Mouse (Mus musculus) intestine, embryonic 16.5 days (tissue): ENCODE measurements around the gene Kank4. TPM values are rescaled to one million over a fixed set of nuclear protein-coding genes. Genes with fewer than 3 reads are reported as not detected.

Experiments
- ATAC-seq: fragments of 200-750 bp; cut with Nextera tagmentation; 2 replicates; pipeline ENCODE4 v1.8.0; 2017; ENCODE audit warnings: moderate TSS enrichment, moderate library complexity
- H3K27ac ChIP-seq: fragments of 300-500 bp; sonication (generic); 2 replicates; pipeline ENCODE4 v1.5.1; 2014; ENCODE audit warnings: mild to moderate bottlenecking, low read length
- H3K27me3 ChIP-seq: fragments of 300-500 bp; sonication (generic); replicated peaks from 2 replicates; pipeline ENCODE4 v1.6.1; 2014; ENCODE audit warnings: low read length, control low read depth, mixed read lengths; ENCODE audit not compliant: control insufficient read depth, insufficient read depth
- H3K36me3 ChIP-seq: fragments of 300-500 bp; sonication (generic); 2 replicates; pipeline ENCODE4 v1.6.1; 2014; ENCODE audit warnings: low read length, control low read depth; ENCODE audit not compliant: control insufficient read depth, insufficient read depth
- H3K4me1 ChIP-seq: fragments of 300-500 bp; sonication (generic); 2 replicates; pipeline ENCODE4 v1.6.1; 2014; ENCODE audit warnings: low read length, control low read depth, mixed read lengths; ENCODE audit not compliant: control insufficient read depth, insufficient read depth
- H3K4me2 ChIP-seq: fragments of 300-500 bp; sonication (generic); 2 replicates; pipeline ENCODE4 v1.6.1; 2014; ENCODE audit warnings: low read depth, low read length, control low read depth
- H3K4me3 ChIP-seq: fragments of 300-500 bp; sonication (generic); 2 replicates; pipeline ENCODE4 v1.5.1; 2014; ENCODE audit warnings: mild to moderate bottlenecking, low read length
- H3K9ac ChIP-seq: fragments of 300-500 bp; sonication (generic); 2 replicates; pipeline ENCODE4 v1.6.1; 2014; ENCODE audit warnings: low read depth, low read length
- H3K9me3 ChIP-seq: fragments of 300-500 bp; sonication (generic); 2 replicates; pipeline ENCODE4 v1.6.1; 2016; ENCODE audit warnings: low read length, control low read depth; ENCODE audit not compliant: control insufficient read depth
- WGBS: fragments of 180-500 bp; shearing (Covaris S2); extraction: QIAGEN DNeasy Blood & Tissue Kit; methylation state at CpG from one replicate; pipeline ENCODE4 v1.1.7; 2014; 5-methylcytosine and 5-hydroxymethylcytosine counted together
- polyA plus RNA-seq: library from polyadenylated mRNA; unstranded; fragments of >200 nt; fragmentation: Nextera tagmentation; extraction: Ambion mirVana; gene quantifications from 2 replicates; pipeline ENCODE4 v1.2.1, GENCODE M21; 2015

The Kank4 gene
- polyA plus RNA-seq, 1 experiment from 2014 or later = 0.89 TPM

DNA sequence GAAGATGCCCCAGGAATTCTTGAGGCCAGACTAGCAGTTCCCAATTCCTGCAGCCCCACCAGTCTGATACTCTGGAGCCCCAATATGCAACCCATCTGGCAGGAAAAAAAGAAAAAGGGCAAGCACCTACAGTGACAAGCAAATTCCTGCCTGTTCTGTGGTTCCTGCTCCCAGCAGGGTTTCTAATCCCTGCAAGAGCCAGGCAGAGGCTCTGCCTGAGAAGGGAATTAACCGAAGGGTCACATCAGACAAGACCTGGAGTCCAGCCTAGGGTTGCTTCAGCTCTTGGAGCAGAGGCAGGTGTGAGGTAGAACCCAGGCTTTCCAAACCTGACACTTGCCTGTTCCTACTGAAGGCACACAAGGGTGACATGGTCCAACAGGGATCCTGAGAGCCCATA, 26.6 kb downstream of the Kank4 start:
- H3K4me2 ChIP-seq = no peak overlapping the region
- H3K27ac ChIP-seq = no peak overlapping the region
- no peaks in the 10 kb centered on the region for H3K27me3 ChIP-seq
- 65% methylated on average over 1 of the region's 1 CpGs for WGBS
- H3K4me3 ChIP-seq = no peak overlapping the region
- ATAC-seq = no peak
- no peaks in the 10 kb centered on the region for H3K4me1 ChIP-seq
- no peaks in the 10 kb centered on the region for H3K9me3 ChIP-seq
- no peak overlapping the region for H3K9ac ChIP-seq
- H3K36me3 ChIP-seq = no peaks in the 10 kb centered on the region

- H3K9ac ChIP-seq = peak overlapping the region; percentile 25; the same call in 1 of the 2 replicates
- H3K4me2 ChIP-seq = peak overlapping the region; percentile 38
- H3K4me3 ChIP-seq = peak overlapping the region; percentile 11; the same call in 1 of the 2 replicates
- no peaks in the 10 kb centered on the region for H3K27me3 ChIP-seq
- WGBS = 8% methylated on average over 10 of the region's 10 CpGs
- H3K27ac ChIP-seq = no peak overlapping the region
- ATAC-seq = 0 out of 2 replicates have a peak, but pooled peaks have one; percentile 48
- H3K4me1 ChIP-seq = no peaks in the 10 kb centered on the region
- no peaks in the 10 kb centered on the region for H3K9me3 ChIP-seq
- no peaks in the 10 kb centered on the region for H3K36me3 ChIP-seq
Measured at GRCm38 (mm10) chr4:98789861-98790311, 27.5 kb downstream of the Kank4 start.

DNA sequence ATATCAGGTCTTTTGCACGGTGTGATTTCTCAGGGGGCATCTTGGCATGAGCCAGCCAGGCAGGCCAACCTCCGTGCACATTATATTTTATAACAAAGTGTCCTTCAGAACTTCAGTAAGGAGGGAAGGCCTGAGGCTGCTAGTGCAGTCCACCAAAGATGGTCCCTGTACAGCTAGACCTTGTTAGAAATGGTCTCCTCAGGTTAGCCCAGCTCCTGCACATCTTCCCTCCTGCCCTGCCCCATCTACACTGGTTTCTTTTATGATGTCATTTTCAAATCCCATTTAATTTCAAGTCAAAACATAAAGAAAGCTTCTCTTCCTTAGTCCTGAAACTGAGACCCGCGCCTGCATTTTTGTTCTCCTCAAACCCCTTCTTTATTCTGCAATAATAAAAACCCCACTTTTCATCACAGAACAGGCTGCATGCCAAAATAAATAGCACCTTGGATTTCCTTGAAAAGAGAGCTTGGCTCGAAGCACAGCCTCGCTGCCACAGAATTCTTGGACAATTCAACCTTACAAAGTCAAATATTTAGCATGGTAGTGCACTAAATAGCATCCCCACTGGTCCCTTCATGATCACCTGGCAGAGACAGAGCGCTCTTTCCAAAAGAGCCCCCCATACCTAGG, 28.1 kb downstream of the Kank4 start:
- no peaks in the 10 kb centered on the region for H3K27me3 ChIP-seq
- no peaks in the 10 kb centered on the region for H3K36me3 ChIP-seq
- no peaks in the 10 kb centered on the region for H3K4me1 ChIP-seq
- ATAC-seq = no peak; the same call in 1 of the 2 replicates
- WGBS = 62% methylated on average over 7 of the region's 7 CpGs
- H3K27ac ChIP-seq = no peak overlapping the region
- H3K9me3 ChIP-seq = no peaks in the 10 kb centered on the region
- peak overlapping the region; percentile 38; the same call in 1 of the 2 replicates for H3K4me2 ChIP-seq
- 0 out of 2 replicates have a peak overlapping the region, but pooled peaks have one; percentile 11 for H3K4me3 ChIP-seq
- no peak overlapping the region for H3K9ac ChIP-seq

DNA sequence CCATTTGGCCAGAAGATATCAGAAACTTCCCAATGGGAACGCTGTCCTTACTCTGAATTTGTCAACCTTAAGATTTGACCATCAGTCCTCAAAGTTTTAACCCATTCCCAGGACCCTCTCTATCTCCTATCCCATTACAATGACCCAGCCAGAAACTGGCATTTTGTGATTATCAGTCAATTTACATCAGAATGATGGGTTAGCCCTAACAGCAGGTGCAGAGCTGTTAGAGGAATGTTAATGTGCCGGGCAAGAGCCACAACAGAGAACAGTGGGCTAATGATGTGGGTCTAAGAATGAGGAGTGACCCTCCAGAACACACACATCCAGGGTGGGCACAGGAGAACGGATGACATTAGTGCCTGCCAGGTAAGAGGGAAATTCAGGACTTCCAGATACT, 31.1 kb downstream of the Kank4 start:
- Histone ChIP-seq H3K27ac (no peak overlapping the region), H3K9me3 (no peaks in the 10 kb centered on the region), H3K9ac (no peak overlapping the region), H3K36me3 (no peaks in the 10 kb centered on the region), H3K4me1 (no peaks in the 10 kb centered on the region), H3K4me2 (no peak overlapping the region), H3K4me3 (no peak overlapping the region), H3K27me3 (no peaks in the 10 kb centered on the region)
- no peak for ATAC-seq
- 48% methylated on average over 3 of the region's 3 CpGs for WGBS

DNA sequence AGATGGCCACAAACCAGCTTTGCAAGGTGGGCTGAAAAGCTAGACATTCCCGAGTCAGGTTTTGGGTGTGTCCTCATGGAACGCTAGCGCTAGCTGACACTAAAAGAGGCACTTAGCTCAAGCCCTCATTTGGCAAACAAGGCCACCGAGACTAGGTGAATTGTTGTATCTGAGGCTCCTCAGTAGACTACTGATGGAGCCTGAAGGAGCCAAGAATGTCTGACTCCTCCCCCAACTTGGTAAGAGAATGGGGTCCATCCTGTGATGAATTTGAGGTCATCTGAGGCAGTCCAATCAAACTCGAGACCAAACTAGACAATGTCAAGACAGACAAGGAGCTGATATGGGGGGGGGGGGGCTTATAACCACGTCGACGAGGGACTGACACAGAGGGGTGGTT, 31.5 kb downstream of the Kank4 start:
- Histone ChIP-seq H3K9me3 (no peaks in the 10 kb centered on the region), H3K4me1 (no peaks in the 10 kb centered on the region), H3K36me3 (no peaks in the 10 kb centered on the region), H3K9ac (no peak overlapping the region), H3K27ac (no peak overlapping the region), H3K27me3 (no peaks in the 10 kb centered on the region), H3K4me2 (no peak overlapping the region), H3K4me3 (no peak overlapping the region)
- 46% methylated on average over 8 of the region's 8 CpGs for WGBS
- no peak for ATAC-seq

GRCm38 (mm10) chr4:98778219-98778618, 39.1 kb downstream of the Kank4 start:
- no peak for ATAC-seq
- no peak overlapping the region for H3K4me3 ChIP-seq
- no peak overlapping the region for H3K9ac ChIP-seq
- no peak overlapping the region; the same call in 1 of the 2 replicates for H3K4me2 ChIP-seq
- H3K36me3 ChIP-seq = no peaks in the 10 kb centered on the region
- H3K9me3 ChIP-seq = no peaks in the 10 kb centered on the region
- no peak overlapping the region for H3K27ac ChIP-seq
- H3K27me3 ChIP-seq = no peaks in the 10 kb centered on the region; the same call in 1 of the 2 replicates
- 19% methylated on average over 16 of the region's 16 CpGs for WGBS
- H3K4me1 ChIP-seq = no peaks in the 10 kb centered on the region; the same call in 1 of the 2 replicates

GRCm38 (mm10) chr4:98777464-98777863, 39.9 kb downstream of the Kank4 start:
- Histone ChIP-seq H3K27ac (no peak overlapping the region), H3K4me1 (no peaks in the 10 kb centered on the region; the same call in 1 of the 2 replicates), H3K9me3 (no peaks in the 10 kb centered on the region), H3K9ac (no peak overlapping the region), H3K27me3 (no peaks in the 10 kb centered on the region; the same call in 1 of the 2 replicates), H3K4me3 (no peak overlapping the region), H3K36me3 (no peaks in the 10 kb centered on the region), H3K4me2 (no peak overlapping the region)
- WGBS = 75% methylated on average over 6 of the region's 6 CpGs
- ATAC-seq = no peak

DNA sequence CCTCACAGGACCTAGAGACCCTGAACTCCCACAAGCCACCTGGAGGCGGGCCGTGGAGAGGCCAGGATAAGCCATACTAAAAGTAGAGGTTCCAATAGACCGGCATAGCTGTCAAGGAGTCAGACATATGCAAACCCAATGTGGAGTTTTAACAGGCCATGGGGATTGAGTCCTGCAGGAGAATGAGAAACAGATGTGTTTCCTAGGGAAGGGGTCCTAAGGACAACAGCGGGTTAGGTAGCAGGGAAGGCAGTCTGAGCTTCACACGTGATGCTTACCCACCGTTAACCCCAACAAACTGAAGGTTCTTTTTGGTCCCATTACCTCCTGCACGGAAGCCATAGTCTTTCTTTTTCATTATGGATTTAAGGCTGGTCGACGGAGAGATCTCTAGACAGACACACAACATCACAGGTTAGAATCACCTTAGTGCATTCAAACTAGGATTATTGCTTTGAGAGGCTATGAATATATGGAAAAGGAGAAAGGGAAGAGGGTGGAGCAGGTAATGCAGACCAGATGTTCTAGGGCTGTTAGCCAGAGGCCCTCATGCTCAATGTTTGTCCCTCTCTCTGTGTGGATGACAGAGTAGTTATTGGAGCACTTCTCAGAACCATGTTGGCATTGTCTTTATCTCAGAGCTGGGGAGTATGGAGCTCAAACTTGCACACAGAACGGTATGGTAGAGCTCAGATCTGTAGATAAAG, 40.5 kb downstream of the Kank4 start:
- H3K9ac ChIP-seq = no peak overlapping the region
- H3K4me3 ChIP-seq = no peak overlapping the region
- no peaks in the 10 kb centered on the region; the same call in 1 of the 2 replicates for H3K4me1 ChIP-seq
- H3K36me3 ChIP-seq = no peaks in the 10 kb centered on the region
- no peak overlapping the region for H3K4me2 ChIP-seq
- WGBS = 92% methylated on average over 10 of the region's 10 CpGs
- no peak for ATAC-seq
- H3K27me3 ChIP-seq = no peaks in the 10 kb centered on the region; the same call in 1 of the 2 replicates
- H3K27ac ChIP-seq = no peak overlapping the region
- no peaks in the 10 kb centered on the region for H3K9me3 ChIP-seq

- H3K4me2 ChIP-seq = no peak overlapping the region
- no peaks in the 10 kb centered on the region for H3K36me3 ChIP-seq
- no peak overlapping the region for H3K27ac ChIP-seq
- H3K27me3 ChIP-seq = no peaks in the 10 kb centered on the region; the same call in 1 of the 2 replicates
- H3K4me3 ChIP-seq = no peak overlapping the region
- 87% methylated on average over 5 of the region's 5 CpGs for WGBS
- H3K9ac ChIP-seq = no peak overlapping the region
- no peaks in the 10 kb centered on the region; the same call in 1 of the 2 replicates for H3K4me1 ChIP-seq
- ATAC-seq = no peak
- H3K9me3 ChIP-seq = no peaks in the 10 kb centered on the region
Measured at GRCm38 (mm10) chr4:98773785-98774184, 43.6 kb downstream of the Kank4 start.
